Mouse (Mus musculus) hindbrain, postnatal 0 days (tissue): Measurements from ENCODE around the gene Sort1. TPM values are rescaled to one million over a fixed set of nuclear protein-coding genes. Genes with fewer than 3 reads are reported as not detected.

Experiments
- ATAC-seq: fragments of 200-750 bp; cut with Nextera tagmentation; 2 replicates; pipeline ENCODE4 v1.8.0; 2017; ENCODE audit warnings: mild to moderate bottlenecking, moderate TSS enrichment, moderate library complexity
- DNase-seq: peaks from one replicate; pipeline ENCODE4 v3.0.0-alpha.2; 2015; ENCODE audit warnings: low spot score
- H3K27ac ChIP-seq: fragments of 300-500 bp; sonication (generic); 2 replicates; pipeline ENCODE4 v1.5.1; 2014; ENCODE audit warnings: mild to moderate bottlenecking
- H3K27me3 ChIP-seq: fragments of 300-500 bp; sonication (generic); 2 replicates; pipeline ENCODE4 v1.6.1; 2014; ENCODE audit warnings: low read length, mixed read lengths; ENCODE audit not compliant: insufficient read depth
- H3K36me3 ChIP-seq: fragments of 300-500 bp; sonication (generic); 2 replicates; pipeline ENCODE4 v1.6.1; 2014; ENCODE audit warnings: low read length, mixed read lengths; ENCODE audit not compliant: insufficient read depth
- H3K4me1 ChIP-seq: fragments of 300-500 bp; sonication (generic); 2 replicates; pipeline ENCODE4 v1.6.1; 2014; ENCODE audit warnings: antibody characterized with exemption, low read length, mixed read lengths; ENCODE audit not compliant: insufficient read depth
- H3K4me2 ChIP-seq: fragments of 300-500 bp; sonication (generic); 2 replicates; pipeline ENCODE4 v1.6.1; 2014; ENCODE audit warnings: low read depth, mild to moderate bottlenecking, low read length, moderate library complexity, mixed read lengths
- H3K4me3 ChIP-seq: fragments of 300-500 bp; sonication (generic); 2 replicates; pipeline ENCODE4 v1.5.1; 2014; ENCODE audit warnings: low read length
- H3K9ac ChIP-seq: fragments of 300-500 bp; sonication (generic); replicated peaks from 2 replicates; pipeline ENCODE4 v1.6.1; 2014; ENCODE audit warnings: mild to moderate bottlenecking, low read length, moderate library complexity, mixed read lengths
- H3K9me3 ChIP-seq: fragments of 300-500 bp; sonication (generic); 2 replicates; pipeline ENCODE4 v1.6.1; 2016; ENCODE audit warnings: low read length, mixed read lengths
- CTCF ChIP-seq: IDR thresholded peaks from 2 replicates; pipeline ENCODE4 v1.5.1; 2016; ENCODE audit warnings: antibody characterized with exemption, control low read depth, low read depth
- WGBS: fragments of 180-500 bp; shearing (Covaris S2); extraction: QIAGEN DNeasy Blood & Tissue Kit; methylation state at CpG from one replicate; pipeline ENCODE4 v1.1.7; 2014; 5-methylcytosine and 5-hydroxymethylcytosine counted together
- polyA plus RNA-seq: library from polyadenylated mRNA; unstranded; fragments of >200 nt; fragmentation: Nextera tagmentation; extraction: Ambion mirVana; gene quantifications from 2 replicates; pipeline ENCODE4 v1.2.1, GENCODE M21; 2015
- total RNA-seq: library from RNA; depleted of rRNA; stranded (reverse); fragments of >200 nt; gene quantifications from 2 replicates; pipeline ENCODE4 v1.2.3, GENCODE M21; 2014

The Sort1 gene
- total and polyA plus RNA-seq, 2 experiments from 2014 or later = 13.3 to 65.0 TPM

DNA sequence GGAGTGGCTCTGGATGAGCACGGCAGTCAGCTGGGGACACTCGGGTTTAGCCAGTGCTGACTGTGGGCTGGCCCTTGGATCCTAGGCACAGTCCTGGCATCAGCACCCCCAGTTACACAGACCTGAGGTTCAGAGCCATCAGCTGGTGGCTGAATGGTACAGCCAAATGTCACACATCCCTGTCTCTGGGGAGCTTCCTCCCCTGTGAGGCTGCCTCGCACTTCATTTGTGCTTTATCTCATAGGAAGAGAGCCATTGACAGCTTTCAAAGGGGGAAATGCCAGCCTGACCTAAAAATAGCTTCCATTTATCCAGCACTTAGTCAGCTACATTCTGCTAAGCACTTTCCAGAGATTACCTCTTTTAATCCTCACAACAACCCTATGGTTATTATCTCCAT, 79.7 kb downstream of the Sort1 start:
- TF ChIP-seq CTCF = no peak
- Histone ChIP-seq H3K4me2 (no peak overlapping the region), H3K4me1 (no peaks in the 10 kb centered on the region), H3K4me3 (no peak overlapping the region), H3K36me3 (no peaks in the 10 kb centered on the region), H3K27ac (no peak overlapping the region), H3K9me3 (no peaks in the 10 kb centered on the region), H3K9ac (no peak overlapping the region), H3K27me3 (no peaks in the 10 kb centered on the region)
- DNase-seq = peak; percentile 22
- ATAC-seq = no peak
- 62% methylated on average over 3 of the region's 3 CpGs for WGBS

DNA sequence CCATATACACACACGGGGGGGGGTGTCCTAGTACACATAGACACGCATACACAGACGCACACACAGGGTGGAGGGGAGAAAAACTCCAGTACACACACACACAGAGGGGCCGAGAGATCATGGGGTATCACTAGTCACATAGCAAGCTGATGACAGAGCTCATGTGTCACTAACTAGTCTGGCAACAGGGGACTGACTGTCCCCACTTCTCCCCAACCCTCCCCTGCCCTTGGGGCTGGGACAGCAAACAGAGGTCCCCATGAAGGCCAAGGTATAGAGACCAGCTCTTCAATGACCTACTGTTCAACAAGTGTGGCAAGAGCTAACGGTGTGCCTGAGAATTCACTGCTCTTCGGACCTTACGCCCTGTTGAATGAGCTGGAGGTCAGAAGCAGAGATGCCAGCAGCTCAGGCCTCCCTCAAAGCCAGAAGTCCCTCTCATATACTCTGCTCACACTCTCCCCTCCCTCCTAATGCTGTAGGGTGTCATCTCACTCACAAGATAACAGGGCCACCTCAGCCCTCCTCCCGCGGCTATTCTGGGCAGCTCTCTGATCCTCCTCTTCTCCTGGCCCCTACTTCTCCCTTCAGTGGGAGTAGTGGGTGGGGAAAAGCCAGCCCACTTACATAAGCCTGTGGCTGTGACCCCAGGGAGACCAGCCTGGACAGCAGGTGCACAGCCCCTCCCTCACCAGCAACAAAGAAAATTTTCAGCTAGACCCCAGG, 80.6 kb downstream of the Sort1 start, which contains the start of gene Mybphl:
Gene Mybphl, plus strand, starts transcription at position 642 of the 726 bp plus-strand sequence.
- DNase-seq = no peak
- H3K9me3 ChIP-seq = no peaks in the 10 kb centered on the region
- no peak for TF ChIP-seq CTCF
- H3K9ac ChIP-seq = no peak within 1 kb of the TSS
- no peak within 1 kb of the TSS for H3K27ac ChIP-seq
- no peak within 1 kb of the TSS for H3K4me3 ChIP-seq
- no peak within 1 kb of the TSS for H3K4me2 ChIP-seq
- no peaks in the 10 kb centered on the region for H3K4me1 ChIP-seq
- no peaks in the 10 kb centered on the region for H3K36me3 ChIP-seq
- WGBS = 74% methylated on average over 9 of the region's 9 CpGs
- no peaks in the 10 kb centered on the region for H3K27me3 ChIP-seq
- 0 out of 2 replicates have a peak, but pooled peaks have one; percentile 2 for ATAC-seq

DNA sequence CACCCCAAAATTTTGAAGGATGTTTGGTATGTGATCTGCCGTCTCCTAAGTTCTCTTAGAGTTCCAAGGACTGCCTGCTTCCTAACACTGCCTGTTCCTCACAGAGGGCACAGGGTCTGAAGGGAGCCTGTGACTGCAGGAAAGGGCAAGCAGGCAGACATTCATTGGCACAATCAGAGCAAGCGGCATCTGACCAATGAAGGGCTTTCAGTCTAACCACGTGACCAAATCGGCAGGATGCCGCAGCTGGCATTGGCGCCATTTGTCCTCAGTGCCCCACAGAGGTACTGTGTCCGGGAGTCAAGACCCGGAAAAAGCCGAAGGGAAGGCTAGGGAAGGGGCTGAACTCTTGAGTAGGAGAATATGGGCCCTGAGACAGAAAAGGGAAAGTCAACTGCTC, 83.3 kb downstream of the Sort1 start:
- DNase-seq (peak; percentile 59), ATAC-seq (peak; percentile 48)
- TF ChIP-seq CTCF = no peak
- H3K9ac ChIP-seq = no peak overlapping the region
- 55% methylated on average over 9 of the region's 9 CpGs for WGBS
- H3K9me3 ChIP-seq = no peaks in the 10 kb centered on the region
- no peaks in the 10 kb centered on the region for H3K27me3 ChIP-seq
- no peak overlapping the region for H3K4me3 ChIP-seq
- H3K27ac ChIP-seq = no peak overlapping the region
- no peak overlapping the region for H3K4me2 ChIP-seq
- no peaks in the 10 kb centered on the region for H3K4me1 ChIP-seq
- H3K36me3 ChIP-seq = no peaks in the 10 kb centered on the region

DNA sequence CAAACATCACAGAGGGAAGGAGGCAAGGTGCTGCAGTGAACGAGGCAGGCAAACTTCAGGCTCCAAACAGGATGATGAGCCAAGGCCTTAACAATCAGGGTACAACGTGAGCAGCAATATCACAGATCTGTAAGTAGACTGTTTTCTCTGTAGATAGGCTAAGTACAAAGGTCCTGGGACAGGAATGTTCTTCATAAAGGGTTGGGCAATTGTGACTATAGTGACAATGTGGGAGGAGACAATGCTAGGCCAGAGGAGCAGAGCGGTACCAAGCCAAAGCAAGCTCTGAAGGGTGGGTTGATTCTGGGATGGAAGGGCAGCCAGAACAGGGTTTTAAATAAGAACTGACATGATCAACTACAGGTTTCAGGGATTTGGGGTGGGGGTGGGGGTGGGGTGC, 83.9 kb downstream of the Sort1 start:
- Histone ChIP-seq H3K9me3 (no peaks in the 10 kb centered on the region), H3K36me3 (no peaks in the 10 kb centered on the region), H3K4me3 (no peak overlapping the region), H3K9ac (no peak overlapping the region), H3K4me1 (no peaks in the 10 kb centered on the region), H3K4me2 (no peak overlapping the region), H3K27me3 (no peaks in the 10 kb centered on the region), H3K27ac (no peak overlapping the region)
- ATAC-seq = no peak
- no peak for DNase-seq
- WGBS = 76% methylated on average over 3 of the region's 3 CpGs
- TF ChIP-seq CTCF = no peak

DNA sequence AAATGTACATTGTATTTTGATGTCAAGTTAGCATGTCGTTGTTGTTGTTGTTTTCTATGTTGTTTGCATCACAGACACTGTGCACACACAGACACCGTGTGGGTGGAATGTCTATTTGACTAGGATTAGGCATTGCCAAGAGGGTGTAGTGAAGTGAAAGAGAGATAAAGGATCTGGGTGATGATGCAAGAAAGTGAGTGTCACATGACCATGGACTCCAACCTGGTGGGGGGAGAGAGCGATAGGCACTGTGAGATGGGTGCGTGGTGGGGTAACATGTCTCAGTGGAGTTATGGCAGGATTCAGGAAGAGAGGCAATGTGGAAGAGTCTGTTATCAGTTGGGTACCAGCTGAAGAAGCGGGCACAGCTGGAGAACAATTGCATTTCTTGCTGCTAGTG, 84.8 kb downstream of the Sort1 start:
- no peak for DNase-seq
- H3K4me1 ChIP-seq = no peaks in the 10 kb centered on the region
- no peaks in the 10 kb centered on the region for H3K36me3 ChIP-seq
- no peak for TF ChIP-seq CTCF
- H3K4me3 ChIP-seq = no peak overlapping the region
- no peaks in the 10 kb centered on the region for H3K27me3 ChIP-seq
- no peak overlapping the region for H3K27ac ChIP-seq
- H3K9me3 ChIP-seq = no peaks in the 10 kb centered on the region
- H3K4me2 ChIP-seq = no peak overlapping the region
- no peak for ATAC-seq
- H3K9ac ChIP-seq = no peak overlapping the region
- WGBS = 79% methylated on average over 5 of the region's 5 CpGs

DNA sequence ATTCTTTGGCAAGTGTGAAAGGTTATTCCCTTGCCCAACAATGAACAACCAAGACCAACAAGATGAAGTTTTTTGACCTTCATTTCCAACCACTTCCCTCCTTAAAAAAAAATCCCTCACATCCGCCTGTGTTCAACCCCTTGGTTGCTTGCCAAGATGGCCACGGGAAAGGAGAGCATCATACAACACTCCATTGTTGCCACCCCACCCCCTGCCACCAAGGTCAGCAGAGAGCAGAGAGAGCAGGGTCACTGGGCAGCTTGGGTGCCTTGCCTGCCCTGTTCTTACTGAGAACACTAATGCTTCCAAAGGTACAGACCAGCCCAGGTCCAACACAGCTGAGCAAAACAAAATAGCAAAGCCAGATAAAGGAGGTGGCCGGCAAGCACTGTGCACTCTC, 88.4 kb downstream of the Sort1 start:
- H3K9ac ChIP-seq = no peak overlapping the region
- H3K4me3 ChIP-seq = no peak overlapping the region
- no peaks in the 10 kb centered on the region for H3K4me1 ChIP-seq
- no peak overlapping the region for H3K27ac ChIP-seq
- 48% methylated on average over 3 of the region's 3 CpGs for WGBS
- no peak overlapping the region for H3K4me2 ChIP-seq
- no peaks in the 10 kb centered on the region for H3K27me3 ChIP-seq
- H3K9me3 ChIP-seq = no peaks in the 10 kb centered on the region
- no peak for ATAC-seq
- no peak for DNase-seq
- no peak for TF ChIP-seq CTCF
- H3K36me3 ChIP-seq = no peaks in the 10 kb centered on the region

DNA sequence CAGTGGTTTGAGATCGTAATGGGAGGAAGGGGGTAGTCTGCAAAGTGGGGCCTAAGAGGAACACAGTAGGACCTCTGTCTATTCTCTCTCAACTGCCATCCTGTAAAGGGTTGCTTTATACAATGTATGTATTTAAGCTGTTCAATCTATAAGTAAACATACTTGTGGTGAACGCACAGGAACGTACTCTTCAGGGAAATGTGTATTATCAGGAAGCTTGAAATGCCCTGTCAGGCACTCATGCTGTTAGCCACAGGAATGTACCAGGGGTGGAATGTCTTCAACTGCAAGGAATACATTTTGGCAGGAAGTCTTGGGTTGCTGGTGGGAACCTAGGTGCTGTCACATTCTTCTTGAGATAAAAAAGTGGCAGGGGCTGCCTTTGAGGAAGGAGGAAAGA, 88.8 kb downstream of the Sort1 start:
- no peaks in the 10 kb centered on the region for H3K36me3 ChIP-seq
- no peaks in the 10 kb centered on the region for H3K4me1 ChIP-seq
- no peaks in the 10 kb centered on the region for H3K9me3 ChIP-seq
- ATAC-seq (no peak), DNase-seq (no peak)
- no peak for TF ChIP-seq CTCF
- no peak overlapping the region for H3K4me2 ChIP-seq
- H3K27me3 ChIP-seq = no peaks in the 10 kb centered on the region
- no peak overlapping the region for H3K4me3 ChIP-seq
- WGBS = 86% methylated on average over 3 of the region's 3 CpGs
- H3K27ac ChIP-seq = no peak overlapping the region
- no peak overlapping the region for H3K9ac ChIP-seq
